Mouse (Mus musculus) embryonic facial prominence, embryonic 12.5 days (tissue): Measurements from ENCODE around the gene Plvap. TPM values are rescaled to one million over a fixed set of nuclear protein-coding genes. Genes with fewer than 3 reads are reported as not detected.

Experiments
- ATAC-seq: fragments of 200-750 bp; cut with Nextera tagmentation; 2 replicates; pipeline ENCODE4 v1.8.0; 2017; ENCODE audit not compliant: insufficient number of reproducible peaks, insufficient read depth, low FRiP score, low TSS enrichment
- H3K27ac ChIP-seq: fragments of 300-500 bp; sonication (generic); 2 replicates; pipeline ENCODE4 v1.5.1; 2016; ENCODE audit warnings: mild to moderate bottlenecking
- H3K27me3 ChIP-seq: fragments of 300-500 bp; sonication (generic); 2 replicates; pipeline ENCODE4 v1.6.1; 2016; ENCODE audit warnings: mild to moderate bottlenecking, moderate library complexity
- H3K36me3 ChIP-seq: fragments of 300-500 bp; sonication (generic); 2 replicates; pipeline ENCODE4 v1.6.1; 2016; ENCODE audit warnings: mild to moderate bottlenecking
- H3K4me1 ChIP-seq: fragments of 300-500 bp; sonication (generic); 2 replicates; pipeline ENCODE4 v1.6.1; 2016
- H3K4me2 ChIP-seq: fragments of 300-500 bp; sonication (generic); replicated peaks from 2 replicates; pipeline ENCODE4 v1.6.1; 2016; ENCODE audit warnings: mild to moderate bottlenecking, moderate library complexity
- H3K4me3 ChIP-seq: fragments of 300-500 bp; sonication (generic); 2 replicates; pipeline ENCODE4 v1.5.1; 2016; ENCODE audit warnings: mild to moderate bottlenecking
- H3K9ac ChIP-seq: fragments of 300-500 bp; sonication (generic); 2 replicates; pipeline ENCODE4 v1.6.1; 2016; ENCODE audit warnings: mild to moderate bottlenecking, moderate library complexity
- H3K9me3 ChIP-seq: fragments of 300-500 bp; sonication (generic); 2 replicates; pipeline ENCODE4 v1.6.1; 2016; ENCODE audit warnings: mild to moderate bottlenecking, moderate library complexity
- WGBS: fragments of 180-500 bp; shearing (Covaris S2); methylation state at CpG from one replicate; pipeline ENCODE4 v1.1.7; 2016; 5-methylcytosine and 5-hydroxymethylcytosine counted together
- polyA plus RNA-seq: library from polyadenylated mRNA; unstranded; fragments of >200 nt; fragmentation: Nextera tagmentation; extraction: Ambion mirVana; gene quantifications from 2 replicates; pipeline ENCODE4 v1.2.1, GENCODE M21; 2016

Gene Plvap
- polyA plus RNA-seq: 62.2 and 64.4 TPM in 2 replicates

- Histone ChIP-seq H3K4me1 (no peaks in the 10 kb centered on the region), H3K27ac (0 out of 2 replicates have a peak within 1 kb of the TSS, but pooled peaks have one; percentile 11), H3K9ac (no peak within 1 kb of the TSS), H3K4me2 (no peak within 1 kb of the TSS), H3K36me3 (no peaks in the 10 kb centered on the region), H3K9me3 (no peaks in the 10 kb centered on the region), H3K4me3 (0 out of 2 replicates have a peak within 1 kb of the TSS, but pooled peaks have one; percentile 6), H3K27me3 (peaks cover 29% of the 10 kb centered on the region)
- ATAC-seq: no peak; the same call in 1 of the 2 replicates
- WGBS: 50% methylated on average over 14 of the region's 14 CpGs
Measured at GRCm38 (mm10) chr8:71511644-71512043, at the start of gene Plvap. TSS of gene Plvap (minus strand) at chr8:71511752.

GRCm38 (mm10) chr8:71560765-71561164, 49.2 kb upstream of the Plvap start:
- WGBS: 81% methylated on average over 5 of the region's 5 CpGs
- no peak overlapping the region for H3K27ac ChIP-seq
- no peaks in the 10 kb centered on the region for H3K36me3 ChIP-seq
- H3K9ac ChIP-seq: no peak overlapping the region
- ATAC-seq: no peak
- no peaks in the 10 kb centered on the region for H3K9me3 ChIP-seq
- H3K4me1 ChIP-seq: peaks cover 7% of the 10 kb centered on the region; the same call in 1 of the 2 replicates
- H3K27me3 ChIP-seq: peaks cover 82% of the 10 kb centered on the region
- H3K4me2 ChIP-seq: no peak overlapping the region
- no peak overlapping the region for H3K4me3 ChIP-seq

GRCm38 (mm10) chr8:71560071-71560470, 48.5 kb upstream of the Plvap start:
- peaks cover 7% of the 10 kb centered on the region; the same call in 1 of the 2 replicates for H3K4me1 ChIP-seq
- H3K36me3 ChIP-seq: no peaks in the 10 kb centered on the region
- 80% methylated on average over 3 of the region's 3 CpGs for WGBS
- no peak overlapping the region for H3K4me2 ChIP-seq
- H3K4me3 ChIP-seq: no peak overlapping the region
- ATAC-seq: no peak
- H3K9ac ChIP-seq: no peak overlapping the region
- H3K9me3 ChIP-seq: no peaks in the 10 kb centered on the region
- H3K27me3 ChIP-seq: peaks cover 83% of the 10 kb centered on the region
- no peak overlapping the region for H3K27ac ChIP-seq

GRCm38 (mm10) chr8:71558958-71559690, 47.6 kb upstream of the Plvap start:
- peaks cover 81% of the 10 kb centered on the region for H3K27me3 ChIP-seq
- H3K9ac ChIP-seq: no peak overlapping the region
- 2% methylated on average over 23 of the region's 24 CpGs for WGBS
- H3K4me1 ChIP-seq: peaks cover 7% of the 10 kb centered on the region; the same call in 1 of the 2 replicates
- H3K4me2 ChIP-seq: peak overlapping the region; percentile 50
- no peak for ATAC-seq
- H3K36me3 ChIP-seq: no peaks in the 10 kb centered on the region
- no peaks in the 10 kb centered on the region for H3K9me3 ChIP-seq
- H3K27ac ChIP-seq: no peak overlapping the region
- peak overlapping the region; percentile 33 for H3K4me3 ChIP-seq

GRCm38 (mm10) chr8:71558071-71558957, 46.8 kb upstream of the Plvap start, which contains the start of gene Tmem221:
TSS of gene Tmem221 (minus strand) at chr8:71558871.
- WGBS: 4% methylated on average over 70 of the region's 70 CpGs
- Histone ChIP-seq H3K4me1 (peaks cover 7% of the 10 kb centered on the region; the same call in 1 of the 2 replicates), H3K36me3 (no peaks in the 10 kb centered on the region), H3K4me3 (peak within 1 kb of the TSS; percentile 33), H3K9ac (peak within 1 kb of the TSS; percentile 17; the same call in 1 of the 2 replicates), H3K4me2 (peak within 1 kb of the TSS; percentile 50), H3K9me3 (no peaks in the 10 kb centered on the region), H3K27ac (no peak within 1 kb of the TSS), H3K27me3 (peaks cover 78% of the 10 kb centered on the region)
- ATAC-seq: no peak

GRCm38 (mm10) chr8:71554644-71555043, 43.1 kb upstream of the Plvap start:
- H3K36me3 ChIP-seq: no peaks in the 10 kb centered on the region
- 80% methylated on average over 2 of the region's 2 CpGs for WGBS
- H3K9ac ChIP-seq: no peak overlapping the region
- peaks cover 10% of the 10 kb centered on the region; the same call in 1 of the 2 replicates for H3K4me1 ChIP-seq
- H3K9me3 ChIP-seq: no peaks in the 10 kb centered on the region
- H3K4me2 ChIP-seq: no peak overlapping the region
- H3K27me3 ChIP-seq: peaks cover 43% of the 10 kb centered on the region
- H3K27ac ChIP-seq: no peak overlapping the region
- H3K4me3 ChIP-seq: no peak overlapping the region
- ATAC-seq: no peak

GRCm38 (mm10) chr8:71554001-71554400, 42.4 kb upstream of the Plvap start:
- Histone ChIP-seq H3K9me3 (no peaks in the 10 kb centered on the region), H3K36me3 (no peaks in the 10 kb centered on the region), H3K4me3 (no peak overlapping the region), H3K27me3 (peaks cover 37% of the 10 kb centered on the region), H3K9ac (no peak overlapping the region), H3K4me2 (no peak overlapping the region), H3K27ac (no peak overlapping the region), H3K4me1 (peaks cover 10% of the 10 kb centered on the region; the same call in 1 of the 2 replicates)
- no peak for ATAC-seq
- 64% methylated on average over 6 of the region's 6 CpGs for WGBS

- Histone ChIP-seq H3K27me3 (peaks cover 25% of the 10 kb centered on the region), H3K4me2 (no peak overlapping the region), H3K27ac (0 out of 2 replicates have a peak overlapping the region, but pooled peaks have one; percentile 30), H3K9me3 (no peaks in the 10 kb centered on the region), H3K4me1 (peaks cover 3% of the 10 kb centered on the region; the same call in 1 of the 2 replicates), H3K9ac (no peak overlapping the region), H3K4me3 (no peak overlapping the region), H3K36me3 (peaks cover 8% of the 10 kb centered on the region)
- no peak for ATAC-seq
- 49% methylated on average over 6 of the region's 6 CpGs for WGBS
Measured at GRCm38 (mm10) chr8:71552770-71553169, 41.2 kb upstream of the Plvap start.

GRCm38 (mm10) chr8:71550754-71551153, 39.2 kb upstream of the Plvap start:
- Histone ChIP-seq H3K27me3 (peaks cover 4% of the 10 kb centered on the region), H3K9me3 (no peaks in the 10 kb centered on the region), H3K4me2 (no peak overlapping the region), H3K9ac (no peak overlapping the region), H3K4me3 (no peak overlapping the region), H3K4me1 (peaks cover 3% of the 10 kb centered on the region; the same call in 1 of the 2 replicates), H3K27ac (no peak overlapping the region), H3K36me3 (peaks cover 25% of the 10 kb centered on the region)
- 65% methylated on average over 7 of the region's 7 CpGs for WGBS
- ATAC-seq: no peak

- H3K27ac ChIP-seq: no peak overlapping the region
- H3K9ac ChIP-seq: no peak overlapping the region
- H3K4me3 ChIP-seq: no peak overlapping the region
- WGBS: 84% methylated on average over 7 of the region's 7 CpGs
- ATAC-seq: no peak
- peaks cover 32% of the 10 kb centered on the region for H3K36me3 ChIP-seq
- no peaks in the 10 kb centered on the region for H3K9me3 ChIP-seq
- H3K4me2 ChIP-seq: no peak overlapping the region
- H3K27me3 ChIP-seq: no peaks in the 10 kb centered on the region
- peaks cover 8% of the 10 kb centered on the region for H3K4me1 ChIP-seq
Measured at GRCm38 (mm10) chr8:71547590-71547989, 36.0 kb upstream of the Plvap start.

GRCm38 (mm10) chr8:71545053-71545452, 33.5 kb upstream of the Plvap start:
- no peak overlapping the region for H3K9ac ChIP-seq
- no peaks in the 10 kb centered on the region for H3K27me3 ChIP-seq
- no peak overlapping the region for H3K4me2 ChIP-seq
- H3K9me3 ChIP-seq: no peaks in the 10 kb centered on the region
- ATAC-seq: no peak
- WGBS: 88% methylated on average over 11 of the region's 11 CpGs
- H3K36me3 ChIP-seq: peaks cover 32% of the 10 kb centered on the region
- H3K27ac ChIP-seq: no peak overlapping the region
- H3K4me3 ChIP-seq: no peak overlapping the region
- H3K4me1 ChIP-seq: peaks cover 8% of the 10 kb centered on the region
